Mouse (Mus musculus): ENCODE data around the gene Zfp82.
A peak's percentile ranks its signal among the peaks of the same experiment; 100 is the strongest.

Zfp82 gene

GRCm38 (mm10) chr7:30050882-30051548 lies 21.7 kb downstream of the Zfp82 start, which contains the start of gene Zfp14:
Zfp14 (minus strand) TSS chr7:30051380.
- peak; percentile 79 for DNase-seq (ENCODE audit: extremely low spot score, low read depth, low spot score)

GRCm38 (mm10) chr7:30048126-30048525 lies 24.6 kb downstream of the Zfp82 start:
- DNase-seq (ENCODE audit: extremely low spot score, low read depth, low spot score), result no peak

GRCm38 (mm10) chr7:30044354-30044753 lies 28.3 kb downstream of the Zfp82 start:
- DNase-seq (ENCODE audit: extremely low spot score, low read depth, low spot score), result no peak

GRCm38 (mm10) chr7:30034331-30034730 lies 38.4 kb downstream of the Zfp82 start:
- no peak for DNase-seq (ENCODE audit: extremely low spot score, low read depth, low spot score)

- no peak for DNase-seq (ENCODE audit: extremely low spot score, low read depth, low spot score)
Observed at GRCm38 (mm10) chr7:30031379-30031778, 41.3 kb downstream of the Zfp82 start.

GRCm38 (mm10) chr7:30030677-30031076 lies 42.0 kb downstream of the Zfp82 start:
- DNase-seq (ENCODE audit: extremely low spot score, low read depth, low spot score), result no peak

- no peak for DNase-seq (ENCODE audit: extremely low spot score, low read depth, low spot score)
Observed at GRCm38 (mm10) chr7:30028572-30028971, 44.1 kb downstream of the Zfp82 start.

GRCm38 (mm10) chr7:30027331-30027730 lies 45.4 kb downstream of the Zfp82 start:
- no peak for DNase-seq (ENCODE audit: extremely low spot score, low read depth, low spot score)

GRCm38 (mm10) chr7:30025358-30025757 lies 47.3 kb downstream of the Zfp82 start:
- DNase-seq (ENCODE audit: extremely low spot score, low read depth, low spot score), result no peak

- DNase-seq (ENCODE audit: extremely low spot score, low read depth, low spot score), result no peak
Observed at GRCm38 (mm10) chr7:30023800-30024199, 48.9 kb downstream of the Zfp82 start.

GRCm38 (mm10) chr7:30023324-30023723 lies 49.4 kb downstream of the Zfp82 start:
- no peak for DNase-seq (ENCODE audit: extremely low spot score, low read depth, low spot score)

- DNase-seq (ENCODE audit: extremely low spot score, low read depth, low spot score), result no peak
Observed at GRCm38 (mm10) chr7:30019543-30019942, 53.2 kb downstream of the Zfp82 start.

GRCm38 (mm10) chr7:30017226-30017625 lies 55.5 kb downstream of the Zfp82 start:
- DNase-seq (ENCODE audit: extremely low spot score, low read depth, low spot score), result no peak

GRCm38 (mm10) chr7:30012956-30013363 lies 59.7 kb downstream of the Zfp82 start:
- DNase-seq (ENCODE audit: extremely low spot score, low read depth, low spot score), result peak; percentile 16

- no peak for DNase-seq (ENCODE audit: extremely low spot score, low read depth, low spot score)
Observed at GRCm38 (mm10) chr7:30010551-30011195, 62.0 kb downstream of the Zfp82 start.

GRCm38 (mm10) chr7:30009321-30010085 lies 63.2 kb downstream of the Zfp82 start:
- no peak for DNase-seq (ENCODE audit: extremely low spot score, low read depth, low spot score)

- no peak for DNase-seq (ENCODE audit: extremely low spot score, low read depth, low spot score)
Observed at GRCm38 (mm10) chr7:30008020-30008690, 64.5 kb downstream of the Zfp82 start.

- DNase-seq (ENCODE audit: extremely low spot score, low read depth, low spot score), result no peak
Observed at GRCm38 (mm10) chr7:30007601-30008000, 65.1 kb downstream of the Zfp82 start.
